Comparison of ENCODE assay signal across 8 mouse cellular contexts in the genomic region with DNA sequence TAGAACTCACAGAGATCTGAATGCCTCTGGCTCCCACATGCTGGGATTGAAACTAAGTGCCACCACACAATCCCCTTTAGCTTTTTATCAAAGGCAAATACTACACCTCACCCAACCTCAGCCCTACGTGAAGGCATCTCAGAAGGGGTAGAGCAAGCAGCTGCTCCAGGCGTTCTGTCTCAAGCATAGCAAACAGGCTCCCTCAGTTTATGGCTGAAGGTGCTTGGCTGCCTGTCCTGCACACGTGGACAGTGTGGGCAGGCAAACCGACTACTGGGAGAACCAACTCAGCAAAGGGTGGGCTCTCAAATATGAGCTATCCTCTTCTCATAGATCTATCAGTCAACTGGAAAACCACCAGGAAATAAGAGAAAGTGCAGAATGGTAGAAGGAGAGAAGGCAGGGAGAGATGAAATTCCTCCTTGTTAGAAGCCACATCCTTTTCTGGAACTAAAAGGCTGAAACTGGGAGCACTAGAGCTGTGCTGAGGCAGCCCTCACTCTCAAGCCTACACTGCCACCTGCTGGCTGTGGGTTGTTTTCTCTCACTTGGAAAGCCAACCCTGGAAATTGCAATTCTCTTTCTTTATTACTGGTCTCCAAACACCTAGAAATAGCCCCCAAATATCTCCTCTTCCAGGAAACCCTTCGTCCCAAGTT. TPM values are rescaled to one million over a fixed set of nuclear protein-coding genes. Genes with fewer than 3 reads are reported as not detected.
DNase-seq lines count a peak whose midpoint lies in the region; ATAC-seq and TF ChIP-seq lines count a peak whose summit lies in the region.

No protein-coding gene starts in this region.

- WGBS in embryonic facial prominence, embryonic 11.5 days: 71% methylated on average over 5 of the region's 5 CpGs
- WGBS in lung, embryonic 14.5 days: 59% methylated on average over 5 of the region's 5 CpGs

- H3K27me3 ChIP-seq in G1E (ENCODE audit: insufficient read depth, low read length): no peaks in the 10 kb centered on the region
- no peaks in the 10 kb centered on the region for H3K27me3 ChIP-seq in embryonic facial prominence, embryonic 11.5 days (ENCODE audit: control insufficient read depth, insufficient read depth, low read length)
- no peaks in the 10 kb centered on the region for H3K27me3 ChIP-seq in lung, embryonic 14.5 days (ENCODE audit: insufficient read depth, low read length)

- intact Hi-C loops in heart, postnatal 14 days (cut with DNase I): loop anchor here (2.0 kb wide), 1 partner anchor 1242 kb away; no protein-coding TSS in a partner anchor

- no peak overlapping the region for H3K4me3 ChIP-seq in G1E (ENCODE audit: low read depth, low read length)
- H3K4me3 ChIP-seq in embryonic facial prominence, embryonic 11.5 days (ENCODE audit: low read depth, low read length): no peak overlapping the region
- no peak overlapping the region for H3K4me3 ChIP-seq in lung, embryonic 14.5 days (ENCODE audit: low read depth, low read length)

- TF ChIP-seq CTCF in G1E (IDR thresholded peaks at IDR 0.05; ENCODE audit: low read depth, low read length): peak; percentile 35
- peak; percentile 82 for TF ChIP-seq CTCF in lung, embryonic 14.5 days (IDR thresholded peaks at IDR 0.05; ENCODE audit: low read depth)

- DNase-seq in G1E (ENCODE audit: low spot score): peak; percentile 36
- DNase-seq in adrenal gland, postnatal 36 days: peak; percentile 72 to 77
- peak; percentile 81 for DNase-seq in embryonic facial prominence, embryonic 11.5 days (ENCODE audit: low spot score)
- peak; percentile 81 to 88 for DNase-seq in heart, postnatal 14 days
- DNase-seq in layer of hippocampus, adult 11-12 months (ENCODE audit: low spot score): peak; percentile 76
- DNase-seq in lung, embryonic 14.5 days: peak; percentile 88
- peak; percentile 69 for DNase-seq in ovary, postnatal 14 days (ENCODE audit: low spot score)

- no peak overlapping the region for H3K4me2 ChIP-seq in embryonic facial prominence, embryonic 11.5 days (ENCODE audit: low read depth, low read length)
- H3K4me2 ChIP-seq in lung, embryonic 14.5 days: no peak overlapping the region

- H3K27ac ChIP-seq in embryonic facial prominence, embryonic 11.5 days (replicated peaks; ENCODE audit: low read depth, low read length): no peak overlapping the region
- no peak overlapping the region for H3K27ac ChIP-seq in lung, embryonic 14.5 days (ENCODE audit: low read depth)

- no peak overlapping the region for H3K9ac ChIP-seq in embryonic facial prominence, embryonic 11.5 days (replicated peaks; ENCODE audit: low read length)
- no peak overlapping the region for H3K9ac ChIP-seq in lung, embryonic 14.5 days

- ATAC-seq in G1E (ENCODE audit: extremely low read depth, insufficient number of reproducible peaks, low FRiP score, poor library complexity, severe bottlenecking): no peak
- no peak for ATAC-seq in embryonic facial prominence, embryonic 11.5 days (replicated peaks; ENCODE audit: insufficient number of reproducible peaks, low FRiP score, low TSS enrichment, low read depth)
- ATAC-seq in lung, embryonic 14.5 days (ENCODE audit: insufficient read depth): peak; percentile 62; the same call in 1 of the 2 replicates
- no peak for ATAC-seq in monocyte, adult 5-6 weeks (replicated peaks; ENCODE audit: insufficient number of reproducible peaks, low FRiP score, low TSS enrichment, poor library complexity, severe bottlenecking)

- no peaks in the 10 kb centered on the region for H3K4me1 ChIP-seq in G1E (ENCODE audit: insufficient read depth, low read depth, low read length)
- no peaks in the 10 kb centered on the region for H3K4me1 ChIP-seq in embryonic facial prominence, embryonic 11.5 days (ENCODE audit: control insufficient read depth, insufficient read depth, low read length)
- H3K4me1 ChIP-seq in lung, embryonic 14.5 days (ENCODE audit: insufficient read depth): no peaks in the 10 kb centered on the region

- no peaks in the 10 kb centered on the region for H3K36me3 ChIP-seq in G1E (replicated peaks)
- no peaks in the 10 kb centered on the region for H3K36me3 ChIP-seq in embryonic facial prominence, embryonic 11.5 days (replicated peaks; ENCODE audit: control insufficient read depth, insufficient read depth, low read depth, low read length)
- H3K36me3 ChIP-seq in lung, embryonic 14.5 days (ENCODE audit: insufficient read depth): 0 out of 2 replicates have a peak, but pooled peaks cover 3% of the 10 kb centered on the region

- H3K9me3 ChIP-seq in G1E (replicated peaks): no peaks in the 10 kb centered on the region
- H3K9me3 ChIP-seq in embryonic facial prominence, embryonic 11.5 days (replicated peaks; ENCODE audit: control insufficient read depth, low read length): no peaks in the 10 kb centered on the region
- no peaks in the 10 kb centered on the region for H3K9me3 ChIP-seq in lung, embryonic 14.5 days (ENCODE audit: low read depth, low read length)

RNA-seq across cellular contexts. Expression of gene Cyp2c70, which starts 38.1 kb away (rescaled TPM):
- total RNA-seq in G1E (2014; fragmentation: Nextera tagmentation) (not detected in 2 replicates), G1E (2017) (not detected in 2 replicates)
- not detected in 2 replicates for polyA plus RNA-seq in G1E (2012)
- total RNA-seq in adrenal gland, postnatal 36 days (2021): under 1 TPM; 0.16 to 0.93 TPM
- polyA plus RNA-seq in embryonic facial prominence, embryonic 11.5 days (2014; fragmentation: Nextera tagmentation; extraction: Ambion mirVana): not detected in 2 replicates
- total RNA-seq in heart, postnatal 14 days (2021): under 1 TPM; 0.12 to 0.29 TPM
- polyA plus RNA-seq in lung, embryonic 14.5 days (2014; fragmentation: Nextera tagmentation; extraction: Ambion mirVana): not detected in 2 replicates
- total RNA-seq in monocyte, adult 5-6 weeks (2017): not detected in 3 replicates

RNA-seq across cellular contexts. Expression of gene Pdlim1, which starts 46.4 kb away (rescaled TPM):
- total RNA-seq in G1E (2014; fragmentation: Nextera tagmentation) (not detected in 2 replicates), G1E (2017) (0.05 TPM in 1 of 2 replicates, not detected in the other)
- polyA plus RNA-seq in G1E (2012): 0.02 TPM in 1 of 2 replicates, not detected in the other
- 10 to 100 TPM; 14.8 to 22.5 TPM for total RNA-seq in adrenal gland, postnatal 36 days (2021)
- 121 and 137 TPM in 2 replicates for polyA plus RNA-seq in embryonic facial prominence, embryonic 11.5 days (2014; fragmentation: Nextera tagmentation; extraction: Ambion mirVana)
- 100 to 1,000 TPM; 143 to 187 TPM for total RNA-seq in heart, postnatal 14 days (2021)
- 130 and 135 TPM in 2 replicates for polyA plus RNA-seq in lung, embryonic 14.5 days (2014; fragmentation: Nextera tagmentation; extraction: Ambion mirVana)
- 29.3 to 85.7 TPM (median 49.8 TPM) in 3 replicates for total RNA-seq in monocyte, adult 5-6 weeks (2017)

Comparison
In these comparisons a context has a peak if more than half of its experiments do, and no peak if none do; other contexts are left out.
1. DNase-seq: peak in every context shown above with its lines; median percentile 88 in lung, embryonic 14.5 days; 84 in heart, postnatal 14 days; 81 in embryonic facial prominence, embryonic 11.5 days; 76 in layer of hippocampus, adult 11-12 months; 74 in adrenal gland, postnatal 36 days; 69 in ovary, postnatal 14 days; 36 in G1E.
2. RNA of gene Pdlim1, which starts 46.4 kb away (total RNA-seq): 143 to 187 TPM in heart, postnatal 14 days, 29.3 to 85.7 TPM in monocyte, adult 5-6 weeks and 14.8 to 22.5 TPM in adrenal gland, postnatal 36 days; 0.05 TPM in G1E; every median in the first group is over 10 times any median in the second.